Mouse (Mus musculus): ENCODE measurements around the gene Mrnip.

Gene Mrnip

DNA sequence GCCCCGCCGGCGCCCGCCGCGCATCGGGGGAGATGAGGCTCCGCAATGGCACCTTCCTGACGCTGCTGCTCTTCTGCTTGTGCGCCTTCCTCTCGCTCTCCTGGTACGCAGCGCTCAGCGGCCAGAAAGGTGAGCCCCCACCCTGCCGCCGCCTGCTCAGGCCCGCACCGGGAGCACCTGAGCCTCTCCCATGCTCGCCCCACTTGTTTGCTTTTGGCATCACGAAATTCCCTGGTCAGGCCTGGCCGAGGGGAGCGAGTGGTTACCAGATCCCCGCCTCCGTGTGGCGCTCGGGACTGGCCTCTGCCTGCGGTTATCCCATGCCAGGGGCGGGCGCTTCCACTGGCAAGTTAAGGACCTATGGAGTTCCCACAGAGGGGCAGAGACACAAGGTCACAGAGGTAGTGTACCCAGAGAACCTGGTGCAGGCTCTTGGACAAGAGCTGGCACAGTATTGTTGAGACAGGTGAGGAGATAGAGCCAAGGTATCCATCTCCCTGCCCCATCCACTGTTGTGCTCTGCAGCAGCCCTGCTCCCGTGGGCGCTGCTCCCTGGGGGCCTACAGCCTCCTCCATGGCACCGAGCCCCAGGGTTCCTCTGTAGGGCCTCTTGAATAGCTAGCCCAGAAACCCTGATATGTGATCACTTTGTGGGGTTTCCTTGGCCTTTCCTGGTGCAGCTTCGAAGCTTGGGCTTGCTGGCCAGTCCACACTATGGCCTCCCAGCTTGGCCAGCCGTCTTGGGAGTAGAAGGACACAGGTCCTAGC is 51.6 kb downstream of the Mrnip start:
- no peak for DNase-seq (ENCODE audit: low spot score in 2 of 2)

DNA sequence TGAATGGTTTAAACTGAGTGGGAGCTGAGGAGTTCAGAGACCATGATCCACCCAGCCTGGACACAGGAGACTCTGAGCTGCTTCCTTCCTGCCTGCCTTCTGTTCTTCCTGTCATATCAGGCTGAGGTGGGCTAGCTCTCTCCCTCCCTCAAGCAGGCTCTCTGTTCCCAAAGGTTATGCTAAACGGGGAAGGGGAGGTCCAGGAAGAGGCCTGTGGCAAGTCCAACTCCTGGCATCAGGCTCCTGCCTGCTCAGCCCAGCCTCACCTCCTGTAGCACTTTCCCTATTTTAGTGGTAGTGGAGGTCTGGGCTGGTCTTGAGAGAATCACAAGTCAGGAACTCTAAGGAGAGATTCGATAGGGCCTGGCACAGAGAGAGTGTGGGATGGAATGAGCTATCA is 52.2 kb downstream of the Mrnip start:
- no peak for DNase-seq (ENCODE audit: low spot score in 2 of 2)

DNA sequence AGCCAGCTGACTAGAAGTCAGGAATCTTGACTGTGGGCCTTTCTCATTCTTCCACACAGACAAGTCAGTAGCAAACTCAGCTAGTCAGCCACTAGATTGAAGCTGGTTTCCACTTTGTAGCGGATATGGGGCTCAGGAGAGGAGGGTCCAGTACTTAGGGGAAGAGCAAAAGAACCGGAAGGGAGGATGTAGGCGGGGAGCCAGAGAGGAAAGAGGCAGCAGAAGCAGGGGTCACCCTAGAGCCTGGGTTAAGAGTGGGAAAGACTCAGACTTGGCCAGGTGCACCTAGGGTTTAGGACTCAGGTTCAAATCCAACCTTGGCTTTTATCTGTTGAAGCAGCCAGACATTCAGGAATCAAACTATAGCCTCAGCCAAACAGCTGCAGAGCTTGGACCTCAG is 53.0 kb downstream of the Mrnip start:
- no peak for DNase-seq (ENCODE audit: low spot score in 2 of 2)

DNA sequence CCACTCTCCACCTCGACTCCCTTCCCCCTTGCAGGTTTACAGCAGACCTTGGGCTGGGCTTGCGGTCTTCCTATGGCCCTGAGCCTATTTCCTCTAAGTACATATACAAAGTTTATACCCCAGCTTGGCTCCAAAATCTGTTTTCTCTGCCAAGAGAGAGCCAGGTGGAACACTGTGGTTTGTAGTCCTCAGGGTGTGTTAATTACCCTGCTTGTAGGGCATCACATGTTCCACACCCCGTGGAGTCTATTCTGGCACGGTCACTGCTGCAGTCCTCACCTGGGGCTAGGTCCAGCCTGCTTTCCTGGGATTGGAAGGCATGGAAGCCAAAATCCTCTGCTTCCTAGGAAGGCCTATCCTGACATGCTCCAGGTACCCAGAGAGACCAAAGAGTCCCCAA is 53.5 kb downstream of the Mrnip start:
- no peak for DNase-seq (ENCODE audit: low spot score in 2 of 2)

DNA sequence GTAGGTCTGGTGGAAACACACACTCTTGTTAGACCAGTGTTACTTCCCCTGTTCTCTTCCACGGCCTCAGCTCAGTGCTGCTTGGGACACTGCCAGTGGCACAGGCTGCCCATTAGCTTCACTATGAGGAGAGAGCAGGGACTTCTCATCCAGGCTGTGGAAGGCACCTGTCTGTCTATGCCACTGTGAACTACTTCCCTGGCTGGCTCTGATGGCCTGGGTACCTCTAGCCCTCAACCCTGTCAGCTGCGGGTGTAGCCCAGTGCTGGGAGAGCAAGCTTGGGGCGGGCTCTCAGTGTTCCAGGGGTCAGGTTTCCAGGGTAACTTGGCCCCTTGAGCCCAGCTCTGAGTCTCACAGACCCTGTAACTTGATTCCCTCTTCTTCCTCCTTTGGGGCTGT is 54.5 kb downstream of the Mrnip start:
- no peak for DNase-seq (ENCODE audit: low spot score in 2 of 2)

DNA sequence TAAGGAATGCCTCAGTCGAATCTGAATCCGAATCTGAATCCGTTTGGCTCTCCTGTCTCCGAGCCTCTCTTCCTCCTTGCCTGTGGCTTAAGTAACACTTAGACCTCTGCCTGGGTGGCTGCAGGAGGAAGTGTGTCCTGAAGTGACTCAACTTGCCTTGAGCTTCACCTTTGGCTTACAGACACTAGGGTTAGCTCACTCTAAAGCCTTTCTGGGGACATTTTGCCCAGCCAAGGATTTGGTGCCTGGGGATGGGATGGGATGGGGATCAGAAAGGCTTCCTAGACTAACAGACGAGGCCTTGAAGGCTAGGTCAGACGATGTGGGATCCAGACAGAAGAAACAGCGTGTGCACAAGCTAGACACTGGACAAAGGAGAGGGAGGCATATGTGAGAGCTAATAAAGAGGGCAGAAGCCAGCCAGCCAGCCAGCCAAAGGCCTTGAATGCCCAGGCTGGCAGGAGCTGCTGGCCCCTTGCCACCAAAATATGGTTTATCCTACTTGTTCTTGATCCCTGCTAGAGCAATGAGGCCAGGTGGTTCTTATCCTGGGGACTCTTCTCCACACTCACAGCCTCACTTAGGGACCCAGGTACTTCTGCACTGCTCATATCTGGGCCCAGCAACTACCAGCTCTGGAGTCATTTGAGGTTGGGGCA is 55.1 kb downstream of the Mrnip start:
- no peak for DNase-seq (ENCODE audit: low spot score in 2 of 2)

DNA sequence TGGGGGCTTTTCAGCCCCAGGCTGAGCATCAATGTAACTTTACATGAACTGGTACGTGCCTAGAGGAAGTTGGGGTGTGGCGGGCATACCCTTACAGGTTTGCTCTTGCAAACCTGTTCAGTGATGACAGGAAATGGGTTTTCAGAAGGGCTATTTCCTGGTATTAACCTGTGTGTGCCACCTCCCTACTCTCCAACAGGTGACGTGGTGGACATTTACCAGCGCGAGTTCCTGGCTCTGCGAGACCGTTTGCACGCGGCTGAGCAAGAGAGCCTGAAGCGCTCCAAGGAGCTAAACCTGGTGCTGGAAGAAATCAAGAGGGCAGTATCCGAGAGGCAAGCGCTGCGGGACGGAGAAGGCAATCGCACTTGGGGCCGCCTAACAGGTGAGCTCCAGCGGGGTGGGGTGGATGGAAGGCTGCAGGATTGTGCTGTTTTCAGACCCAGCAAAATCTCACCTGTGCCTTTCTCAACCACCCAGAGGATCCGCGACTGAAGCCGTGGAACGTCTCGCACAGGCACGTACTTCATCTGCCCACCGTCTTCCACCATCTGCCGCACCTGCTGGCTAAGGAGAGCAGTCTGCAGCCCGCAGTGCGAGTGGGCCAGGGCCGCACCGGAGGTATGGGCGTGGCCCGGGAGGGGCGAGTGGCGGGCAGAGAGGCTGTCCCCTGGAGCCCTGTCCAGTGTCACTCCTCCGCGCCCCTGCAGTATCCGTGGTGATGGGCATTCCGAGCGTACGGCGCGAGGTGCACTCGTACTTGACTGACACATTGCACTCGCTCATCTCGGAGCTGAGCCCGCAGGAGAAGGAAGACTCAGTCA is 56.4 kb downstream of the Mrnip start:
- DNase-seq (ENCODE audit: low spot score in 2 of 2), result no peak

DNA sequence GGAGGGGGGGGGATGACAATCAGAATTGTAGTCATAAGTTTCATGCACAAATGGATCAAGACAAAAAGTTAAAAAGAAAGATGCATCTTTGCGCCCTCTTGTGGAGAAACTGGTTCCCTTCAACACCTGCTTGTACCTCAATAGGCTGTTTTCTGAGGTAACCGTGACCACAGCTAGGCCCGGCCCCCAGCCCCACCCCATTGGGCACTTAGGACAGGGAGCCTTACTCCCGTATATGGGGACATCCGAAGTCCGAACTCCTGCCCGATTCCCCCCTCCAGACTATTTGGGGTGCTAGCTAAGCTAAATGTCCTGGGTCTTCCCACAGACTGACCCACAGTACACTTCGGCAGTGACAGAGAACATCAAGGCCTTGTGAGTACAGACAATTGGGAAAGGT is 57.2 kb downstream of the Mrnip start:
- DNase-seq (ENCODE audit: low spot score in 2 of 2), result peak in 1 of 2 experiments; percentile 56

DNA sequence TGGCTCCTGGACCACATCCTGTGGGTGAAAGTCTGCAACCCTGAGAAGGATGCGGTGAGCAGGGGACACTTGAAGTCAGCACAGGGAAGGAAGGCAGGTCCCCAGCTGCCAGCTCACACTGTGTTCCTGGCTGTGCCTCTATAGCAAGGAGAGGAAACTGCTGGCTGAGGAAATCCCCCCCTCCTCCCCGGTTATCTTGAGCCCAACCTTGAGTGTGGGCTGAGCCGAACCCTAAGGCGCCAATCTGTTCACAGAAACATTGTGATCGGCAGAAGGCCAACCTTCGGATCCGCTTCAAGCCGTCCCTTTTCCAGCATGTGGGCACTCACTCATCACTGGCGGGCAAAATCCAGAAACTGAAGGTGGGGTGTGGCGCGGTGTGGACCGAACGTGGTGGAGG is 58.8 kb downstream of the Mrnip start:
- no peak for DNase-seq (ENCODE audit: low spot score in 2 of 2)

DNA sequence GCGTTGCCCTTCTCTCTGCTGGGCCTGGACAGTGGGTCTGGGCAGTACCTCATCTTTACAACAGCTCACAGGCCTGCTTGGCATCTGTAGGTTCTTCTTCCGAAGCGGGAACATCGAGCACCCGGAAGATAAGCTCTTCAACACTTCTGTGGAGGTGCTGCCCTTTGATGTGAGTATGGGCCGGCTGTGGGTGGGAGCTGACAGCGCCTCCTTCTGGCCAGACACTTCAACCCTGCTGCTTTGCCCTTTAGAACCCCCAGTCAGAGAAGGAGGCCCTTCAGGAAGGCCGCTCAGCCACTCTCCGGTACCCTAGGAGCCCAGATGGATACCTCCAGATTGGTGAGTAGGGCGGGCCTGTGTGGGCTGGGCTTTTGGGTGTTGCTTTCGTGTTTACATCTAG is 59.7 kb downstream of the Mrnip start:
- DNase-seq (ENCODE audit: low spot score in 2 of 2), result no peak

DNA sequence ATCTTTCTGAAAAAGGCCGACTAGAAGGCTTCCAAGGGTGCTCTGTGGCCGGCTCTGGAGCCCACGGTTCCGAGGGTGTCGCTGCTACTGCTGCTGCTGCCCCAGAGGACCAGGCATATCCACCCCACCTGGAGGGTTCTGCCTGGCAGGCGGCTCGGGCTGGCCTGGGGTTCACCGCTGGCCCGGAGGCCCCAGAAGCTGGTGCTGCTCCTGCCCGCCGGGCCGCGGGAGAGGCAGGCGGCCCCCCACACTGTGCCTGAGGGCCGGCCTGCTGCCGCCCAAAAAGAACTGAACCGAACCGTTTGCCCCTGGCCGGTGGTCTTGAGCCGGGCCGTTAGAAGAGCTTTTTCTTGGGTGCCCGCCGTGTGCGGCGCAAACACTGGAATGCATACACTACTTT is 60.4 kb downstream of the Mrnip start:
- DNase-seq (ENCODE audit: low spot score in 2 of 2), result no peak

DNA sequence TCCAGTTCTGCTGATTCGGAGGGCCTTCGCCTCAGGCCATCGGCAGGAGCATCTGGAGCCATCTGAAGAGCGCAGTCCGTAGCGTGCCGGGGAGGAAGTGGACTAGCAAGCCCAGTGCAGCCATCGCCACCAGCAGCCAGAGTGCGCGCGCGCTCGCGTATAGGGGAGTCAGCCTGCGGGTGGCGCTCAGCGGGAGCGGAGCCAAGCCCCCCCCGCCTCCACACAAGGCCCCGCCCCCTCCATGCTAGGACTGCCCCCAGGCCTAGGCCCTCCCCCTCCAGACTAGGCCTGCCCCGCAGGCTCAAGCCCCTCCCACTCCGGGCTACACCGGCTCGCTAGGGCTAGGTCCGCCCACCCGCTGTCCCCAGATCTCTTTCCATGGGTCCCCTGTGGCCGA is 62.3 kb downstream of the Mrnip start:
- DNase-seq (ENCODE audit: low spot score in 2 of 2), result peak; percentile 78 to 79

DNA sequence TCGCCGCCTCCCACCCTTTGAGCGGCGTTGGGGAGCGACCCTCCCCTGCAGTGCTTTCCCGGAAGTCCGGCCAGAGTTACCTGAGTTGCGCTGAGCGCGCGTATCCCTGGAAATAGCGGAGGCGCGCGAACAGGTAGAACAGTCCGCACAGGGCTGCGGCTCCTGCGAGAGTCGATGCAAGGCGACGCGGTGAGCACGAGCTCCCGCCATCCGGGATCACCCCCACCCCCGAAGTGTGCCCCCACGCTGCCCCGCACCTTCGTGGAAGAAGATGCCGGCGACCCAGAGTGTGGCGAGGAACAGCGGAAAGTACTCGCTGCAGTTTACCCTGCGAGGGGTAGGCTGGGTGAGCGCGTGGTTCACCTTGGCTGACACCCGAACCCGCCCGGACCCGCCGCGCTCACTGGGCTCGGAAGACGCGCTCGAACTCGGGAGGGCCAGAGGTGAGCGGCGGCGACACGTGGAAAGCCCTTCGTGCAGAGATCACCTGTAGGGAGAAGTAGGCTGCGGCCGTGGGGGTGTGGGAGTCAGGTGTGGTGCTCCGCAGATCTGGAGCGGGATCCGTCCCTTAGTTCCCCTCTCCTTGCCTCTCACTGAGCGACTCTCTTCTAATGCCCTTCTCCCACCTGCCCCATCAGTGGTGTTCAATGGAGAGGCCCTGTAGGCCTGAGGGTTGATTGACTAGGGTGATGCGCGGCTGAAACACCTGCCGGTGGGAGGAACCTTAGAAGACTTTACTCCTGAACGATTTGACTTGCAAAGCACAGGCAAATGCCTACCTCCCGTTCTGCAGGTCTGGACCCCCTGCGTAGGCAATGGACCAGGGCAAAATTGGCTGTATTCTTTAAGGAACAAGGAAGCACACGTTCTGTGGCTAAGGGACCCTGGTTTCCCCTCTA is 62.9 kb downstream of the Mrnip start:
- no peak for DNase-seq (ENCODE audit: low spot score in 2 of 2)

DNA sequence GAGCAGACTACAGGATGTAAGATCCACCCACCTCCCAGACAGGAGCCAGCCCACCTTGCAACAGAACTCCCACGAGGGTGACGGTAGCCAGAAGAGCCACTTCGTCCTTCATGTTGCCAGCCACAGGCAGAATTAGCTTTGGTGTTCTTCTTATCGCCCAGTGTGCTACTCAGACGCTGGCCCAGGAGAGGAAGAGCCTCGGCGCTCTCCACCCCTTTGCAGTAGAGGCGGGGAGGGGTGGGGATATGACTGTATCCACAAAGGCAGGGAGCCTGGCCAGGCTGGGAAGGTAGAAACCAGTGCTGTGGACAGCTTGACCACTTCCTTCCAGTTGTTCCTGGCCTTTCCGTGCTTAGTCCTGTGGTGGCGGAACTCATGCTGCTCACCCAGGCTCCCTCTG is 64.1 kb downstream of the Mrnip start, which contains the start of gene Ltc4s:
Gene Ltc4s, minus strand, starts transcription at position 293 of the 400 bp plus-strand sequence.
- DNase-seq (ENCODE audit: low spot score in 2 of 2), result no peak

DNA sequence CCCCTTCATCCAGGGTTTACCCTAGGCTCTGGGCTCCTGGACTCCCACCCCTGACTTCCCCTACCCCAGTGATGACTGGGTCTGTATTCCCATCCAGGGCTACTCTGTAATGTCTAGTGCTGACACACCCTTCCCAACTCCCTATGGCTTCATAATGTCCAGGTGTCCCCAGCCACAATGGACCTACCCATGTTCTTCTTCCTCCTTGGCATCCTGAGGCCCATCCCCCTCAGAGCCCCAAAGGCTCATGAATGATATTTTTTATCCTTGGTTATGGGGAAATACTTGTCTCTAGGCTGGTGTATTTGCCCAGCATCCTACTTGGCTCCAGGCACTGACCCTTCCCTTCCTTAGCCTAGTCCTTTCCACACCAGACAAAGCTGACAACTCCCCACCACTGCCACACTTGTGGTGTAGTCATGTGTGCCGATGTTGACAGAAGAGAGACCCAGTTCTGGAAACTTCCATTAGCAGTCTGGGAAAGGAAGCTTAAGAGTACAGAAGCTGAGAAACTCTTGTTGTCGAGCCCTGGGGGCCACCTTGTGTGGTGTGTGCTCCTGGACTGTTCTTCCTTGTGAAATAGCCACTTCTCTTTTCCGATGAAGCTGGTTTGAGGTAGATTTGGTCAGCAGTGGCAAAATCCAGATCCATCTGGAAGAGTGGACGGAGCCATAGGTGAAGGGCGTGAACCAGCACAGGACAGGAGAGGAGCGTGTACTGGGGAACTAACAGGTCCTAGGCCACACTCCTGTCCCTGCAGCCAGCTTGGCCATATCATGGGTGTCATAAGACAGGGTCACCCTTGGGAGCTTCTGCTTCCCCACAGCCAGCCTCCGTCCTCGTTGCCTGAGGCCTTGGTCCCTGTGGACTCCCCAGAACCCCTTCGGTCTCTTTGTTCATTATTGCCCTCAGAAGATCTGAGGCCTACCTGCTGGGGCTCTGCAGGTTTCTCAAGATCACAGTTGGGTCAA is 64.9 kb downstream of the Mrnip start:
- DNase-seq (ENCODE audit: low spot score in 2 of 2), result no peak

DNA sequence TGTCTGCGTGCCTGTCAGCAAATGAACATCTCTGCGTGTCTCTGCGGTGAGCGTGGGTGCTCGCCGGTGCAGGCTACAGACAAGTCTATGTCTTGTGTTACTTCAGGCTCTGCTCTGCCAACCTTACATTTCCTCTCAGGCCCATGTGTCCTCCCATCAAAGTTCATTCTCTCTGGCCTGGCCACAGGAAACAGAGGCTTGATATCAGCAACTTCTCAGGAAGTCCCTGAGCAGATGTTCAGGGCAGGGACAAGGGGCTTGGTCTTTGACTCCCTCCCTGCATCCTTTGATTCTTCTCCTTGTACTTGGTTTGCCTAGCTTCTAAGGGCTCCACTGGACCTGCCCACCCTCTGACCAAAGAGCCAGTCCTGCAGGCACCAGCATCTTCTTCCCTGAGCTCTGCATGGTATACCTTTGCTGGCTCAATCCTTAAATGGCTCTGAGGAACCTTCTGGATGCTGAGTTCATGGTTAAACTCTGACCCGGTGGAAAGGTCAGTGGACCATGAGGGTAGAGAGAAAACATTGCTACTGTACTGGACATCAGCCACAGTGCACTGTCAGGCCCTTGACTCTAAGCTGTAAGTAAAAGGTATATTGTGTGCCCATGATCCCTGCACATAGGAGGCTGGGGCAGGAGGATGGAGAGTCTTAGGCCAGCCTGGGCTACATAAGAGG is 66.1 kb downstream of the Mrnip start:
- DNase-seq (ENCODE audit: low spot score in 2 of 2), result no peak

DNA sequence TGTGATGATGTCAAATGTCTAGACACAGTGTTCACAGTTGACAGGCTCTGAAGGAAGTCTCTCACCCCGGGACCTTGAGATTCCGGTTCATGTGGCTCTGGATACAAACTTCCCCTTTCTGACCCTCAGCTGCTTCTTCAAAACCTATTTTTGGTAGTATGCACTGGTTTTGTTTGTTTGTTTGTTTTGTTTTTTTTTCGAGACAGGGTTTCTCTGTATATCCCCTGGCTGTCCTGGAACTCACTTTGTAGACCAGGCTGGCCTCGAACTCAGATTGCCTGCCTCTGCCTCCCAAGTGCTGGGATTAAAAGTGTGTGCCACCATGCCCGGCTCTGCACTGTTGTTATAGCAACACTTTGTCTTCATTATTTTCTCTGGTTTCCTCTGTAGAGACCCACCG is 69.7 kb downstream of the Mrnip start:
- no peak for DNase-seq (ENCODE audit: low spot score in 2 of 2)

DNA sequence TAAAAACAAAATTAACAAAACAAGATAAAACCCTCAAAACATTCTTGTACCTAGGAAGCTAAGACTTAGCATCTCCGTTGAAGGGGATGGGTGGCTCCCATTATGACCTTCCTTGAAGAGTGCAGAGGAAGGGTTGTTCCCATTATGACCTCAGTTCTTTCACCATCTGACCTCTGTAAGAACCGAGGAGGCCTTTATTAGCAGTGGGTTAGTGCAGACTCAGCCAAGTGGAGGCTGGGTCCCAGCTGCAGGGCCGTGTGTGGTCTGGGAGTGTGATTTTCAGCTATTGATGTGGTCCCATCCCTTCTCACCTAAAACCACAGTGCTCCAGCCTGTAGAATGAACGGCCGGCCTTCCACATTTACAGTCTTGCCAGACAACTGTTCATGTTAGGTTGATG is 71.0 kb downstream of the Mrnip start:
- no peak for DNase-seq (ENCODE audit: low spot score in 2 of 2)

DNA sequence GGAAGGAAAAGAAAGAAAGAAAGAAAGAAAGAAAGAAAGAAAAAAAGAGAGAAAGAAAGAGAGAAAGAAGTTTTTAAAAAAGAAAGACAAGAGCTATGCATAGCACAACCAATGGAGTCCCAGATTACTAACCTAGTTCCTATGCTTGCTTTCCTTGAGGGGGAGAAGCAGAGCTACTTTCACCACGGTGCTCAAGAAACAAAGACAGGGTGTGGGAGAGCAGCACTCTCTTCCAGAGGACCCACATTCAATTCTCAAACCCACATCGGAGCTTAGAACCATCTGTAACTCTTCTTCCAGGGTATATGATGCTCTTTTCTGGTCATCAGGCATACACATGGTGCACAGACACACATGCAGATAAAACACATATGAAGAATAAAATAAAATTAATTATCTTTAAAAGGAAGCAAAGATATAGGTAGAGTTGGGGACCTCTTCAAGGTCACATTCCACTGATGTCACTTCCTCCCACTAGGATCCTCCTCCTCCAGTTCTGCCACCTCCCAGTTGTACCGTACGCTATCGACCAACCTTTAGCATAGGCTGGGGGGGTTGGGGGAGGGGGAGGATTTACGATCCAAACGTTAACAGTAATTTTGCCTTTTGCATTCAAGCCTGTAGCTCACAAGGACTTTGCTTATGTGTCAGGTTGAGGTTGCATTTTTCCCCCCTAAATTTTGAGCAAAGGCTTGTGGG is 74.4 kb downstream of the Mrnip start:
- no peak for DNase-seq (ENCODE audit: low spot score in 2 of 2)
